Mouse (Mus musculus) spleen, adult 2 months (tissue): ENCODE data around the gene Tcf7l1.

Experiments used
- CTCF ChIP-seq: fragments of 200-500 bp; IDR thresholded peaks from 2 replicates; pipeline ENCODE4 v1.5.1; 2011; ENCODE audit warnings: mild to moderate bottlenecking, inconsistent platforms; ENCODE audit not compliant: insufficient read depth, insufficient read length, insufficient replicate concordance; ENCODE audit errors: extremely low read depth
- POLR2A ChIP-seq: fragments of 200-500 bp; IDR thresholded peaks from 2 replicates; pipeline ENCODE4 v1.6.1; 2011; ENCODE audit warnings: low read depth, low read length, inconsistent platforms

DNA sequence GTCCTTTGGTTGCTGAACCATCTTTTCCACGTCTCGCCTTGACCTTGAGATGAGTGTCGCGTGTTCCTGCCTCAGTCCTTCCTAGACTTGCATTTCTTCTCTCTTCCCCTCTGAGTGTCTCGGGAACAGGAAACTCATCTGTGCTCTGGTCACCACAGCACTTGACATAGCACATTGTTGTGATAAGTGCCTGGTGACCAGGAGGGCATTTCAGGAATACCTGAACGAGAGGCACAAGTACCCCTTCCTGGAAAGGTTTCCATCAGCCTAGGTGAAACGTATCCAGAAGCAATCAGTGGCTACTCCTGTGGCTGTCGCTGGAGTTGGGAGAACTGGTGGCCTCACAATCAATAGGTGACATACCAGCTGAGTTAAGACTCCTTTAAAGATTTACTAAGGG lies 124.8 kb downstream of the Tcf7l1 start:
- no peak for TF ChIP-seq CTCF
- no peak for TF ChIP-seq POLR2A
